Mouse (Mus musculus): ENCODE measurements around the gene Dbnl. TPM values are rescaled to one million over a fixed set of nuclear protein-coding genes. Genes with fewer than 3 reads are reported as not detected.

Gene Dbnl
- polyA plus RNA-seq, 1 experiment from 2014 or later: 126 TPM

DNA sequence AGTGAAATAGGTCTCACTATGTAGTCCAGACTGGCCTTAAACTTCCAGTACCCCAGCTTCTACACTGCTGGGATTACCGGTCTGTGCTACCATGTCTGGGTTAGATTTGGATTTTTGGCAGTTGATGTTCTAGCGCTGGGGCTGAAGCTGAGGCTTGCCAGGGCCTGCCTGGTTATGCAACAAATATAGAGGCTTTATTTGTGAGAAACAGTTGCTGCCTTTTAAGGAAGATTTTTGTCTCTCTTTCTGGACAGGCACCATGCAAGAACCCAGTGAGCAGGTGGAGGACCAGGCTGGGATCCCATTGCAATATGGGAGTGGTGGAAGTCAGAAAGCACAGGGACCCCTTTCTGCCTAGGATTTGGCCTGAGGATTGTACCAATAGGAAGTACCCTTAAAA is 53.5 kb downstream of the Dbnl start:
- ATAC-seq (ENCODE audit: insufficient number of reproducible peaks, insufficient read depth, low FRiP score, low TSS enrichment, low read depth): no peak
- 86% methylated on average over 2 of the region's 2 CpGs for WGBS

GRCm38 (mm10) chr11:5843131-5843530 is 54.8 kb downstream of the Dbnl start:
- ATAC-seq (ENCODE audit: insufficient number of reproducible peaks, insufficient read depth, low FRiP score, low TSS enrichment, low read depth): no peak
- no peak overlapping the region for H3K4me3 ChIP-seq
- no peak overlapping the region for H3K27ac ChIP-seq
- H3K27me3 ChIP-seq: no peaks in the 10 kb centered on the region
- peaks cover 10% of the 10 kb centered on the region; the same call in 1 of the 2 replicates for H3K4me1 ChIP-seq
- H3K4me2 ChIP-seq: no peak overlapping the region
- no peaks in the 10 kb centered on the region; the same call in 1 of the 2 replicates for H3K9me3 ChIP-seq
- H3K36me3 ChIP-seq: no peaks in the 10 kb centered on the region
- H3K9ac ChIP-seq: no peak overlapping the region
- 79% methylated on average over 3 of the region's 3 CpGs for WGBS

More for the DNA sequence above, 53.5 kb downstream of the Dbnl start:
- Histone ChIP-seq H3K9ac (no peak overlapping the region), H3K9me3 (no peaks in the 10 kb centered on the region; the same call in 1 of the 2 replicates), H3K36me3 (no peaks in the 10 kb centered on the region), H3K4me2 (no peak overlapping the region), H3K27ac (no peak overlapping the region), H3K4me1 (peaks cover 16% of the 10 kb centered on the region; the same call in 1 of the 2 replicates), H3K4me3 (no peak overlapping the region), H3K27me3 (no peaks in the 10 kb centered on the region)

DNA sequence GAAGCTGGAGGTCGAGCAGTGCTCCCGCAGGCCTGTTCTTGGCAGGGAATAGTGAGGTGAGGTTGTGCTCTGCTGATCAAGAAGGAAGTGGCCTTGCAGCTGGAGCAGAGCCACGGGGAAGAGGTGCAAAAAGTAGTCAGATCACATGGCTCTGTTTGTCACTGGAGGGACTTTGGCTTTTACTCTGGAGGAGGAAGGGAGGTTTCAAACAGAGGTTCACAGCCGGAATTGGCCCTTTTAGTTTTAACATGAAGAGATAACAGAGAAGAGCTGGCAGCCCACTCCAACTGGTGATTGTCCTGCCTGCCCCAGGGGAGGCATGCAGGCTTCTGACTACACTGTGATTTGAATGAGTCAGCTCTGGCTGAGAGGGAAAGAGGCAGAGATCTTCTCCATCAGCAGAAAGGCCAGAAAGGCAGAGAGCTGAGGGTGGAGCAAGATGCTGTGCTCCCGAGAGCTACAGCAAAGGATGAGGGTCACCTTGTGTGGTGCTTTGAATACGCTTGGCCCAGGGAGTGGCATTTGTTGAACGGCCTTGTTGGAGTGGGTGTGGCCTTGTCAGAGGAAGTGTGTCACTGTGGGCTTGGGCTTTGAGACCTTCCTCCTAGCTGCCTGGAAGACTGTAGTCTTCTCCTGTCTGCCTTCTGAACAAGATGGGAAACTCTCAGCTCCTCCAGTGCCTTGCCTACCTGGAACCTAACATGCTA is 58.5 kb downstream of the Dbnl start:
- Histone ChIP-seq H3K4me1 (peaks cover 20% of the 10 kb centered on the region), H3K27ac (no peak overlapping the region), H3K9ac (no peak overlapping the region), H3K4me2 (no peak overlapping the region), H3K36me3 (no peaks in the 10 kb centered on the region), H3K4me3 (no peak overlapping the region), H3K27me3 (no peaks in the 10 kb centered on the region), H3K9me3 (no peaks in the 10 kb centered on the region; the same call in 1 of the 2 replicates)
- 69% methylated on average over 7 of the region's 7 CpGs for WGBS
- ATAC-seq (ENCODE audit: insufficient number of reproducible peaks, insufficient read depth, low FRiP score, low TSS enrichment, low read depth): no peak

GRCm38 (mm10) chr11:5848741-5849140 is 60.5 kb downstream of the Dbnl start:
- 34% methylated on average over 6 of the region's 6 CpGs for WGBS
- H3K36me3 ChIP-seq: no peaks in the 10 kb centered on the region
- H3K4me2 ChIP-seq: no peak overlapping the region
- no peaks in the 10 kb centered on the region for H3K9me3 ChIP-seq
- no peak overlapping the region for H3K4me3 ChIP-seq
- H3K9ac ChIP-seq: no peak overlapping the region
- 0 out of 2 replicates have a peak overlapping the region, but pooled peaks have one; percentile 33 for H3K27ac ChIP-seq
- ATAC-seq (ENCODE audit: insufficient number of reproducible peaks, insufficient read depth, low FRiP score, low TSS enrichment, low read depth): no peak
- H3K27me3 ChIP-seq: no peaks in the 10 kb centered on the region
- H3K4me1 ChIP-seq: peaks cover 24% of the 10 kb centered on the region

DNA sequence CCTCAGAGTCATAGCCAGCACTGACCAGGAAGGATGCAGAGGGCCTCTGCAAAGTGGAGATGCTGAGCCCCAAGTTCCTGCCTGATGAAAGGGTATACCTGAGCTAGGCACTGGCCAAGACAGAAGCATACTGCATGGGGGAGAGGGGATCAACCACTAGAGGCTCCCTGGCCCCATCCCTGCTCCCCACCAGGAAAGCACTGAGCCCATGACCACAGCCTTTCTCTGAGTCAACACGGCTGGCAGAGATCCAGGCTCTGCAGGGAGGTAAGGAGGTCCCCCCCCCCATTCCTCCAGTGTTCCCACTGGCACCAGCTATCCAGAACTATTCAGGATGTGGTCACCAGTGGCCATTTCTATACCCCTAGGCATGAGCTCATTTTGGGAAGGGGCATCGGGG is 61.0 kb downstream of the Dbnl start:
- H3K27ac ChIP-seq: peak overlapping the region; percentile 33; the same call in 1 of the 2 replicates
- ATAC-seq (ENCODE audit: insufficient number of reproducible peaks, insufficient read depth, low FRiP score, low TSS enrichment, low read depth): 0 out of 2 replicates have a peak, but pooled peaks have one; percentile 32
- WGBS: 63% methylated on average over 2 of the region's 2 CpGs

GRCm38 (mm10) chr11:5850452-5850851 is 62.2 kb downstream of the Dbnl start:
- Histone ChIP-seq H3K9me3 (no peaks in the 10 kb centered on the region), H3K4me3 (no peak overlapping the region), H3K4me1 (peaks cover 26% of the 10 kb centered on the region), H3K4me2 (no peak overlapping the region), H3K27ac (no peak overlapping the region), H3K36me3 (no peaks in the 10 kb centered on the region), H3K9ac (no peak overlapping the region), H3K27me3 (no peaks in the 10 kb centered on the region)
- no peak for ATAC-seq (ENCODE audit: insufficient number of reproducible peaks, insufficient read depth, low FRiP score, low TSS enrichment, low read depth)
- 50% methylated on average over 5 of the region's 5 CpGs for WGBS

More for the DNA sequence above, 61.0 kb downstream of the Dbnl start:
- no peaks in the 10 kb centered on the region for H3K9me3 ChIP-seq
- H3K36me3 ChIP-seq: no peaks in the 10 kb centered on the region
- peaks cover 24% of the 10 kb centered on the region for H3K4me1 ChIP-seq
- no peaks in the 10 kb centered on the region for H3K27me3 ChIP-seq
- H3K9ac ChIP-seq: no peak overlapping the region
- H3K4me3 ChIP-seq: no peak overlapping the region
- no peak overlapping the region for H3K4me2 ChIP-seq

Other genes with a start within 250 kb of the Dbnl start
- 18.7 and 19.2 TPM in 2 replicates for gene Ccdc117, start 246.3 kb upstream of the Dbnl start, polyA plus RNA-seq (2015; fragmentation: Nextera tagmentation; extraction: Ambion mirVana)
- gene Ankrd36, start 218.8 kb upstream of the Dbnl start, polyA plus RNA-seq (2015; fragmentation: Nextera tagmentation; extraction: Ambion mirVana): not detected in 2 replicates
- 180 and 187 TPM in 2 replicates for gene Mrps24, start 72.8 kb upstream of the Dbnl start, polyA plus RNA-seq (2015; fragmentation: Nextera tagmentation; extraction: Ambion mirVana)
- gene Urgcp, start 26.1 kb upstream of the Dbnl start, polyA plus RNA-seq (2015; fragmentation: Nextera tagmentation; extraction: Ambion mirVana): 28.6 and 28.7 TPM in 2 replicates
- 10.1 and 12.1 TPM in 2 replicates for gene Pgam2, start 15.2 kb downstream of the Dbnl start, polyA plus RNA-seq (2015; fragmentation: Nextera tagmentation; extraction: Ambion mirVana)
- 11.4 and 13.6 TPM in 2 replicates for gene Polm, start 49.5 kb downstream of the Dbnl start, polyA plus RNA-seq (2015; fragmentation: Nextera tagmentation; extraction: Ambion mirVana)
- gene Aebp1, start 73.5 kb downstream of the Dbnl start, polyA plus RNA-seq (2015; fragmentation: Nextera tagmentation; extraction: Ambion mirVana): 32.9 and 38.7 TPM in 2 replicates
- 110 and 138 TPM in 2 replicates for gene Pold2, start 89.8 kb downstream of the Dbnl start, polyA plus RNA-seq (2015; fragmentation: Nextera tagmentation; extraction: Ambion mirVana)
- 1.3 and 10.3 TPM in 2 replicates for gene Myl7, start 110.3 kb downstream of the Dbnl start, polyA plus RNA-seq (2015; fragmentation: Nextera tagmentation; extraction: Ambion mirVana)
- gene Gck, start 161.6 kb downstream of the Dbnl start, polyA plus RNA-seq (2015; fragmentation: Nextera tagmentation; extraction: Ambion mirVana): 2.1 and 2.4 TPM in 2 replicates
- gene Ykt6, start 167.2 kb downstream of the Dbnl start, polyA plus RNA-seq (2015; fragmentation: Nextera tagmentation; extraction: Ambion mirVana): 58.7 and 66.0 TPM in 2 replicates